Mouse (Mus musculus) liver, adult 2 months (tissue): ENCODE measurements around the gene Dusp1.

Source experiments
- CTCF ChIP-seq: fragments of 200-500 bp; IDR thresholded peaks from 2 replicates; pipeline ENCODE4 v1.5.1; 2011; ENCODE audit warnings: low read depth, low read length, control low read depth
- POLR2A ChIP-seq: fragments of 200-500 bp; IDR thresholded peaks from 2 replicates; pipeline ENCODE4 v1.6.1; 2011; ENCODE audit warnings: low read length, control low read depth; ENCODE audit not compliant: insufficient read depth; ENCODE audit errors: extremely low read depth

DNA sequence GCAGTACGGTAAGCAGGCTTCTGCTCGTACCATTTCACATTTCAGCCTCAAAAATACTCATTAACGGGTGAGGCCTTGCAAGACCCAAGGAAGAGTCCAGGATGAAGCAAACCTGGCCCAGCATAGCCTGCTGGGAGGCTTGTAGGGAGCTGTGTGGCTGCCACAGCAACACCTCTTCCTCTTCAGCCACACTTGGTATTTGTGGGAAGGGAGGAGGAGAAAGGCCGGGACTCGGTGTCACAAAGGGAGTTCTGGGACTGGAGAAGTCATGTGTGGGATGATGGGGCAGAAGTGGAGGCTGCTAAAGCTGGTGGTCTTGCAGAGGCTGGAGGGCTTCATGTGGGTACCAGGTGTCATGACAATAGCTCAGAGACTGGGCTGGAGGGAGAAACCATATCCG lies 39.6 kb upstream of the Dusp1 start:
- no peak for TF ChIP-seq CTCF
- no peak for TF ChIP-seq POLR2A
